Mouse (Mus musculus) heart, postnatal 0 days (tissue): Measurements from ENCODE around the gene Mlh3.

Source experiments
- CTCF ChIP-seq: IDR thresholded peaks from 2 replicates; pipeline ENCODE4 v1.5.1; 2016; ENCODE audit warnings: antibody characterized with exemption, control low read depth, low read depth
- EP300 ChIP-seq: IDR thresholded peaks from 2 replicates; pipeline ENCODE4 v1.6.1; 2016; ENCODE audit warnings: antibody characterized with exemption, low read depth

DNA sequence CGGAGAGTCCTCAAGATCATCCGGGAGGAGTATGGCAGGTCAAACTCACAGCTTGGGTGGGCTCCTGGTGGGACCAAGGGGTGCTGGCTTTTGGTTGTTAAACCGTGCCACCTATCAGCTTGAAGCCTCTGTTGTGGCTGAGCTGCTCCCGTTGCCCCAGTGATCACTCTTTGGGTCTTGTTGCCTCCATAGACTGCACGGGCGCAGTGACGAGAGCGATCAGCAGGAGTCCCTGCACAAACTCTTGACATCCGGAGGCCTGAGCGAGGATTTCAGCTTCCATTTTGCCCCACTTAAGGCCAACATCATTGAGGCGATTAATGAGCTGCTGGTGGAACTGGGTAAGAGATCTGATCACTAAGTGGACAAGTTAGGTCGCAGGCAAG, 50.5 kb downstream of the Mlh3 start:
- TF ChIP-seq EP300 (no peak), CTCF (no peak)
